Mouse (Mus musculus) spleen, adult 12 weeks (tissue): Measurements from ENCODE around the gene Arhgef15.
"Not testable (repeated sequence)": the region's sequence is repeated elsewhere in the genome, so short reads cannot be mapped to it uniquely, and the experiment has no call there.

Experiments
- DNase-seq: peaks from one replicate; pipeline ENCODE4 v3.0.0; 2022; ENCODE audit warnings: low spot score

The Arhgef15 gene

DNA sequence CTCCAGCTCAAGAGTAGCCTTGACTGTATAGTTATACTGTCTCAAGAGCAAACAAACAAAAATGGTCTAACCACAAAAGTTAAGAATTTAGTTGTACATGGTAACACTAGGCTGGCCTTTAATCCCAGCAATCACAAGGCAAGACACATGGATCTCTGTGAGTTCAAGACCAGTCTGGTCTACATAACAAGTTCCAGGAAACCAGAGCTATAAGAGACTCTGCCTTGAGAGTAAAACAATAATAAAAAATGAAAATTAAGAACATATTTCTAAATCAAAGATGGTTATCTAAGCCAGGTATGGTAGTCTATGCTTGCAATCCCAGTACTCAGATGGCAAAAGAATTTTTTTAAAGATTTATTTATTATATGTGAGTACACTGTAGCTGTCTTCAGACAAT is 7.8 kb upstream of the Arhgef15 start:
- DNase-seq: no peak

DNA sequence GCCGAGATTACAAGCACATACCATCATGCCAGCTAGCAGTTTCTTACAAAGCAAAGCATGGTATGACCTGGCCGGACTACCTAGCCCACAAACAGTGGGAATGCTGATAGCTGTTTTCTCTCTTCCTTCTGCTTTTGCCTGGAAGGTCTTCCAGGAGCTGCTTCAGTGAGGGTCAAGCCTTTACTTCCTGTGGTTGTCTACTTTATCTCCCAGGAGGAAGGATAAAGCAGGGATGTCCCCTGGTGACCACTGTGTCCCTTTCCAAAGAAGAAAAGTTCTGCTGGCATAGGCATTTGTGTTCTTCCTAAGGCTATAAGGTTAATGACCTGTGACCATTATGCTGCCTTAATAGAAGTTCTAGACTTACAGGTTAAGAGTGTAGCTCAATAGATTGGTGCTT is 6.1 kb upstream of the Arhgef15 start:
- DNase-seq: no peak

DNA sequence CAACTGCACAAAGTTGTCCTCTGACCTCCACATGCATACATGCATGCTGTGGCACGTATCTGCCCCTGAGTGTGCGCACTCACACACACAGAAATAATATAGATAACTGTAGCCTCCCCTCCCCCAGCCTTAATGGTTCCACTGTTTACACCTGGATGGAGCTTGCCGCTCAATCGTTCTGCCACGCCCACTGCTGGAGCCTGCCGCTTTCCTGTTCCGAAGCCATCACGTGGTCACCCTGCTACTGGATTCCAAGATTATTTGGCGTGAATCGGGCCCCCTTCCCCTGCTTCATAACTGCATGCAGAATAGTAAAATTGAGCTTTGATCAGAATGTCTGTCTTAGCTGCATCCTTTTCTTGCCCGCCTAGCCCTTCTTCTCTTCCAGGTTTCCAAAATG is 4.9 kb upstream of the Arhgef15 start:
- not testable (repeated sequence) for DNase-seq

DNA sequence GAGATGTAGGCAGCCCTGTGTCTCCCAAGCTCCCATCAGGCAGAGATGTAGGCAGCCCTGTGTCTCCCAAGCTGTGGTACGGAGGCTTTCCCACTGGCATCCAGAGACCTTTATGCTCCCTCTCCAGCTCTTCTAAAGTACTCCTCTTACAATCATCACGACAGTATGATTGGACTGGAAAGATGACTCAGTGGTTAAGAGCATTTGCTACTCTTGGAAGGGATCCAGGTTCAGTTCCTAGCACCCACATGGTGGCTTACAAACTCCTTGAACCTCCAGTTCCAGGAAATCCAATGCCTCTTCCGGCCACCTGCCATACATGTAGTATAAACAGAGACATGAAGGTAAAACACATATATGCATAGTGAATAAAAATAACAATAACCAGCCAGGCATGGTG is 4.3 kb upstream of the Arhgef15 start:
- no peak for DNase-seq

DNA sequence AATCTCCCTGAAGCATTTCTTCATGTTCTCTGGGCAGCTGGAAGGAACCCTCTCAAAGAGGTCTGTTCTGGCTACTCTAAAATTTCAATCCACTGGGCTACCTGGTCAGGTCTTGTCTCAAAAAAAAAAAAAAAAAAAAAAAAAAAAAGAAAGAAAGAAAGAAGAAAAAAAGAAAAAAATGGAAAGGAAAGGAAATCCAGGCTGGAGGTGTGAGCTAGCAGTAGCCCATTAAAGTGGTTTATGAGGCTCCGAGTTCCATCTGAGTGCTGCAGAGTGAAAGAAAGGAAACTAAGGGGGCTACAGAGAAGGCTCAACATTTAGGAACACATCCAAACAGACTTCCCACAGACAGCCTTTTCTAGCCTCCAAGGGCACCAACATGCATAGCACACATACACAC is 691 bp upstream of the Arhgef15 start:
- no peak for DNase-seq

DNA sequence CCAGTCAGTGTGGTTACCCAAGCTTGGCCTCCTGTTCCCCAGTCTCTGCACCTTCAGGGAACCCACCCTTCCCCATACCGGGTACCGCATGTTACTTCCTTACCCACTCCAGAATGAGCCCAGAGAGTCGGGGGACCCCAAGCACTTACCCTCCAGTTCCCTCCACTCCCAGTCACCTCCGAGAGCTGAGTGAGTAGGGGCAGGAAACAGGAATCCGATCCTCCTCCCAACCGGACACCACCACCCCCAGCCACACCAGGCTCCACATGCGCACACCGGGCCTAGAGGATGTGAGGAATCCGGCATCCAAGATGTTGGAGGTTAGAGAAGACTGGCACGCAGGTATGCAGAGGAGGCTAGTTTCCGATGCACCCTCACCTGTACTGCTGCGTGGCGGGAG is 583 bp downstream of the Arhgef15 start:
- DNase-seq: no peak

DNA sequence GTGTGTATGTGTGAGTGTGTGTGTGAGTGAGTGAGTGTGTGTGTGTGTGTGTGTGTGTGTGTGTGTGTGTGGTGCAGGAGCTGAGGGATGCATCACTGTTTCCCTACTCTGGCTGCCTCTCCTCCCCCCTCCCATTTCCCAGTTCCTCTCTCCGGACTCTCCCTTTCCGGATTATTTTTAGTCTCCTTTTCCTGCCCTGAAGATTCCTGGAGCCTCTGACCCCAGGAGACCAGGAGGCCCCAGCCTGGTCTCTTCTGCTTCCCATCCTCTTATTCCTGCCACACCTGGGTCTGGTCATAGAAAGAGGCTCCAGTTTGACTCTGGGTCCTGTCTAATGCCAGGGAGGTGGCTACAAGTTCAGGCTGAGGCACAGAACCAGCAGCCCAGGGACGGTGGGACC is 1.2 kb downstream of the Arhgef15 start:
- DNase-seq: no peak

DNA sequence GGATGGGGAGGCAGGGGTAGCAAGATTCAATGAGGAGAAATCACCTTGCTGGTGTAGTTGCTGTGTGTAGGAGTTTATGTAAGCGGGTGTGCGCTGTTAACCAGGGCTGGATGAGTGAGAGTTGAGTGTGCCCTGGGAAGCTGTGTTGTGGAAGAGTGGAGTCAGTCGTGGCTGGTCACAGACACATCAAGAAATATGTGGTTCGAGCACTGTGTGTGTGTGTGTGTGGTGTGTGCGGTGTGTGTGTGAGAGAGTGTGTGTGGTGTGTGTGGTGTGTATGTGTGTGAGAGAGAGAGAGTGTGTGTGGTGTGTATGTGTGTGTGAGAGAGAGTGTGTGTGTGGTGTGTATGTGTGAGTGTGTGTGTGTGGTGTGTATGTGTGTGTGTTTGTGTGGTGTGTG is 1.8 kb downstream of the Arhgef15 start:
- no peak for DNase-seq

DNA sequence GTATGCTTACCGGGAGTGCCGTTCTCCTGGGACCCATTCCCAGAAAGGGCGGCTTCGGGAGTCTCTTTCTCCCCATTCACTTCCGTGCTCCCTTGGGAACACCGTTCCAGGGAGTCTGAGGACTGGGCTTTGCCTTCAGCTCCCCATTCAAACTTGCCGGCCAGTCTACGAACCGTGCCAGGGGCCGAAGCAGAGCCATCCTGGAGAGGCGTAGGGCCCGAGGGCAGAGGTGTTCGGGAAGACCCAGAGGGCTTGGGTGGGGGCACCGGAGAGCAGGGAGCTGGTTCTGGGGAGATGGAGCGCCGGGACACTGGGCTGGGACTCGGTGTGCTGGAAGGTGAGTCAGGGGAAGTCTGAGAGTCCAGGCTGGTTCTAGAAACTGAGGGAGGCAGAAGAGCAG is 2.9 kb downstream of the Arhgef15 start:
- no peak for DNase-seq

DNA sequence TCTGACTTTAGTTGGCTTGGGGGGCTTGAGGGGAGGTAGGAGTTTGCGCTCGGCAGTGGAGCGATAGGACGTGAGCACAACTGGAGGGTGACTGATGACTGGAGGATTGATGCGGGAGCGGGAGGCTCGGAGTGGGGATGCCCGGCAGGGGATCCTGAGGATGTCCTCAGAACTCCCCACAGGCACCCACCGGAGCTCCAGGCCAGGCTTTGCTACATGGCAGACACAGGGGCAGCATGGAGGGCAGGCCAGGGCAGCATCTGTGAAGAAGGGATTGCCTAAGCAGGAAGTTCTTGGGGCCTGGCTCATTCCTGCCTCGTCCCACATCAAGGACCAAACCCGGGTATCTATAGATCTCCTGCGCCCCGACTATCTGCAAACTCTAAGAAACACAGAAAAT is 3.4 kb downstream of the Arhgef15 start:
- DNase-seq: no peak

DNA sequence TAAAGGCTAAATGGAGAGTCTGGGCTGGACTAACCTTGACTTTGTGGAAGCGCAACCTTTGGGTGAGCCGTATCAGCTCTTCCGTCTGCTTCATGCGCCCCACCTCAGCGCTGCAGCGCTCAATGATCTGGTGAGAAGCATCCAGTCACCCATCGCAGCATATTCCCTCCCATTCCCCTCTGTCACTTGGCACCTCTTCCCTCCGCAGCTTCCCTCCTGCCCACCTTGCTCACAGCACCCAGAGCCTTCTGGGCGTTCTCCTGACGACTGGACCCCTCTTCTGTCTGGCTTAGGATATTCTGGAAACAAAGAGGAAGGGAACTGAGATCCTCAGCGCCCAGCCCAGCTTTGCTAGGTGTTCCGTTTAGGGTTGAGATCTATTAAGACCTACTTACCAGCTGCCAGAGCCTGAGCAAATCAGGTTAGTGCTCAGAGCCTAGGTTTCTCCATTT is 9.7 kb downstream of the Arhgef15 start:
- DNase-seq: no peak

DNA sequence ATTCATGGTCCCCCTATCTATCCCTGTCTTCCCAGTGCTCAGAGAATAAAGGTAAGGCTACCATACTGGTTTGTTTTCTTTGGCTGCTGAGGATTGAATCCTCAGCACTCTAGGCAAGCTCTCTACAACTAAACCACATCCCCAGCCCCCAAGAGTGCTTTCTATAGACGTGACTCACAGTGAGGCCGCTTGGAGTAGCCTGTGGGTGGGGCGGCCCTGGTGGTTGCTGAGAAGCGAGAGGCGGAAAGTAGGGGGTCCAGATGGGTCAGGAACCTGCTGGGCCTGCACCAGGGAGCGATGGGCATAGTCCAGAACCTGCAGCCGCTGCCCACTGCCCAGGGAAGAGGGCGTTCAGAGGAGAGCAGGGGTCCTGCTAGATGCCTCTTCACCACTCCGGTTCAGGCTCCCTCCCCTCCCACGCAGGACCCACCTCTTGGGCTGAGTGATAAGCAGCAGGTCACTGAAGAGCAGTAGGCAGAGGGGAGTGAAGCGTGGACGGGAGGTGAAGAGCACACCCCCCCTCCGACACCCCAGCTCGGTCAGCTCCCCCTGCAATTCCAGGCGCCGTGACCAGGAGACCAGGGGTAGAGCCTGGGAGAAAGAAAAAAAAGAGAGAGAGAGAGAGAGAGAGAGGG is 10.4 kb downstream of the Arhgef15 start:
- no peak for DNase-seq

DNA sequence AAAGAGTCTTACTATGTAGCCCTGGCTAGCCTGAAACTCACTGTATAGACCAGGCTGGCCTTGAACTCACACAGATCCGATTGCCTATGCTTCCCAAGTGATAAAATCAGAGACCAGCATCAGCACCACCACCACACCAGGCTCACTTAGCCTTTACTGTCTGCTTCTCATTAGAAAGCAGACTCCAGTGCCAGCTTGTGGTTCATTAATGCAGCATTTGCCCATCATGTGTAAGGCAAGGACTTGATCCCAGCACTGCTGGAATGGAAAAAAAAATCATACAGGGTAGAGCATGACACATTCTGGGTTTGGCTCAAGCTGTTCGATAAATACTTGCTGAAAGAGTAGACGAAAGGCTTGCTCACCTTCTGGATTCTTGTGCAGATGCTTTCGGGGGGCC is 11.3 kb downstream of the Arhgef15 start:
- DNase-seq: no peak

DNA sequence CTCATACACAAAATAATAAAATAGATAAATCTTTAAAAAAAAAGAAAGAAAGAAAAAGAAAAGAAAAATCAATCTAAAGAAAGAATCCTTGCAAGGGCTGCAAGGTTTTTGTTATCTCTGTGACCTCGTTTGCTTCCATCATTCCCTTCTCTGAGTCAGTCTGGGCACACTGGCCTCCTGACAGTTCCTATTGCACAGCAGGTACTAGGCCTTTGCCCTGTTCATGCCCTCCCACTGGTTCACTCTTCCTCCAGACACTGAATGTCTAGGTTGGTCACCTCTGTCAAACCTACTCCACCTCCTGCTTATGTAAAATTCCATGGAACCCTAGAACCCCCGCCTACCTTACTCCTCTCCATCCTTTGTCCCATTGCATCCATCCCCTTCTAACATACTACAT is 12.0 kb downstream of the Arhgef15 start:
- DNase-seq: no peak

DNA sequence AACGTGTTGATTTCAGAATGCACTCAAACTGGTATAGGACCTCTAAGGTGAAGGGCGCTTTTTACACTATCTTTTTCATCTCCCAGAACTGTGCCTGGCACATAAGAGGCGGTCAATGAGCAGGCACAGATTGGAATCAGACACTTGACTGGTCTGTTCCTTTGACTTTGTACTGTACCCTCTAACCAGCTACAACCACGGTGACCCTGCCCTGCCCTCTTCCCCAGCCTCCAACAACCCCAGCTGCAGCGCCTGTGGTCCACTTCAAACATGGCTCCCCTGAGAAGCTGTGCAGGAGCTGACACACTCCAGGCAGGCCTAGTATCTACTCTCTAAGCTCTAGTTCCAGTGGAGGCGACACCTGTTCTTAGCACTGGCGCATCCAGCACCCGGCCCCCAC is 14.5 kb downstream of the Arhgef15 start:
- DNase-seq: no peak

DNA sequence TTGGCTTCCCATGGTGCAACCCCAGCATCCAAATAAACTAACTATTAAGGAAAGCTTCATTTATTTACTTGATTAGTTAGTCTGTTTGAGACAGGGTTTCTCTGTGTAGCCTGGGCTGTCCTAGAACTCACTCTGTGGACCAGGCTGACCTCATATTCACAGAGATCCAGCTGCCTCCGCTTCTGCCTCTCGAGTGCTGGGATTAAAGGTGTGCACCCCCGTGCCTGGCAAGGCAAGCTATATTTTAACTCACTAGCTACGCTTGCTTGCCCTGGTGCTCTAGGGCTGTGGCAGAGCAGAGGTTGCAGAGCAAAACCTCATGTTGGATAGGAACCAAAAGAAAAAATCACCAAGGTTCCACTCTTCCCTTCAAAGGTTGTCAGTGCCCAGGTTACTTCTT is 16.8 kb downstream of the Arhgef15 start:
- no peak for DNase-seq

DNA sequence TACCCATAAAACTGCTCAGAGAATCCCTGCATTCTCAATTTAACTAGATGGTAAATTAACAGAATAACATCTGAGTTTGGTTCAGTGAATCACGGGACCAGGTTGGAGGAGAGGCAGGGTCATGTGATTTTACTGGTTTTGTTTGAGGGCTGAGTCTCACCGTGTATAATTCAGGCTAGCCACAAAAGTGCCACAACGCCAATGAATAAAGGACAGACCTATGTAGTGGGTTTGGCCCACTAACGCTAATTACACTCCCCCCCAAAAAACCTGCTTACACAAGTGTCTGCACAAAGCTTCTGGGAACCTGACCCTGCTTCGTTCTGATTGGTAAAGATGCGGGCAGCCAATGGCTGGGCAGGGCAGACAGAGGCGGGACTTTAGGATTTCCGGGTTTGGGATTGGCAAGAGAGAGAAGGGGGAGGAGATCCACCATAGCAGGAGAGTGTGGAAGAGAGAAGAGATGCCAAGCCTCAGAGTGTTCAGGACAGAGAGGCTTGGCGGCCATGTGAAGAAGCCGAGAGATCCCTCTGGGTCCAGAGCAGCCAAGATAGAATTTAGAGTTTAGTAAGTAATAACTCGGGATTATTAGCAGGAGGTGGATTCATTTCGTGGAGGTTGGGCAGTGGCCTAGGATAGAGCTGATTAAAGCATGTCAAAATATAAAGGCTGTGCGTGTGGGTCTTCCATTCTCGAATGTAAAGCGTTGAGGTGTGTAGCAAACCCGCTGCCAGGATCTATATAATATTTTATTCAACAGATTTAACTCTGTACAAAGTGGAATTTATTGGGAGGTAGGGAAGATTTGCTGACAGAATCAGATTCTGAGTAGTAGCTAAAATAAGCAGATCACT is 17.6 kb downstream of the Arhgef15 start:
- peak; percentile 67 for DNase-seq

DNA sequence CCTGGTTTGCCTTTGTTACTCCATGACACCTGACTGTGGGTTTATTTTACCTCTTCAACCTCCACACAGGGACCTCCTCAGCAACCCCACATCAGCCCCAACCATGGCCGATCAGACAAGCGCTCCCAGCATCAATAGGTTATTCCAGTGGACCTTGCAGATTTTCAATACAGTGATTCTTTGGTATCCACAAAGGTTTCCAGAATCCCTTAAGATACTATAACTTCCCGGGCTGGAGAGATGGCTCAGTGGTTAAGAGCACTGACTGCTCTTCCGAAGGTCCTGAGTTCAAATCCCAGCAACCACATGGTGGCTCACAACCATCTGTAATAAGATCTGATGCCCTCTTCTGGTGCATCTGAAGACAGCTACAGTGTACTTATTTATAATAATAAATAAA is 20.3 kb downstream of the Arhgef15 start:
- DNase-seq: not testable (repeated sequence)

DNA sequence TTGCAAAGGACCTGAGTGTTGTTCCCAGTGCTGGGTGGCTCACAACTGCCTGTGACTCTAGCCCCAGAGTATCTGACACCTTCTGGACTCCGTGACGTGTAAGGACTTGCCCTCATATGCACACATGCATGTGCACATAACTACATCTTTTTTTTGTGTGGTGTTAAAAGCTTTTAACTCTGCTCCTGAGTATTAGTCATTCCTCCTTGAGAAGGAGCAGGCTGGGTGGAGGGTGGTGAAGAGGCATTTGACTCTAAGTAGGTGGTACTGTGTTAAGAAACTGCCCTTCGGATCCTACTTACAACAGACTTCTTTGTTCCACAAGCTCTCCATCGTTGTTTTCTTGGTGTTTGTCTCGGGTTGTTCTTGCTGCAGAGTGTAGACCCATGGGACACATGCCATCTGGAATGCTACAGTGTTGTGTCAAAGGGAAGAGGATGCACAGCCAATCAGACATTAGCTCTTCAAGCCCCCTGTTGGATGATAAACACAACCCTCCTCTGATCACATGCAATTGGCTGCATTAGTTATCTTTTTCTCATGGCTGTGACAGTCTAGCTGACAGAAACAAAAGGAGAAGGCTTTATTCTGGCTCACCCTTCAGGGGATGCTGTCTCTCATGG is 23.3 kb downstream of the Arhgef15 start:
- no peak for DNase-seq

DNA sequence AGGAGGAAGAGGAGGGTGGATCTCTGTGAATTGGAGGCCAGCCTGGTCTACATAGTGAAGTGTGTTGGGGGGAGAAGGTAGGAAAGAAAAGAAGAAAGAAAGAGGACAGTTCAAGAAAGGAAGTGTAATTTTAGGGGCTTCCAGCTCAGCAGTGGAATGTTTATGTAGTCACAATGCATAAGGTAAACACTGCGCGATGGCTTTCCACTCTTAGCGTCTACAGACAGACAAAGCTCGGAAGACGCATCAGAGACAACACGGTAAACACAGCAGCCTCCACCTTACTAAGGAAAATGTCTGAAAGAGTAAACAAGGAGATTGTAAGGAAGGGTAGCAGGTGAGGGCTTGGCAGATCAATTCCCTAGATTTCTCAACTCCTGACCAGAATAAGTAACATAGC is 27.3 kb downstream of the Arhgef15 start:
- no peak for DNase-seq

DNA sequence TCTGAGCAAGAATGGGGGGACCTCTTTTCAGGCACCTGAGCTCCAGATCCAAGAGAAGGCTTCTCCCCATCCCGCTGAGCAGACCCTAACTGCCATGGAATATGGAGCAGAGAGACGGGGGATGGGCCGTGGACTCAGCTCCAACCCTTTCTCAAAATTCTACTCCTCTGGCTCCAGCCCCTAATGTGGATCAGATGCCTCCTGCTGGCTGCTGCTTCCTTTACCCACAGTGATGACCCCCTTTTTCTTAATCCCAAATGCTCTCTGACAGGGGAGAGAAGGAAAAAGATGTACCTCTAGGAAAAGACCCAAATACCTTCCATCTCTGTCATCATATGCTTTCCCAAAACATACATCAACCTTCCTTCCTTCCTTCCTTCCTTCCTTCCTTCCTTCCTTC is 30.3 kb downstream of the Arhgef15 start, which contains the start of gene Odf4:
Gene Odf4 (minus strand): TSS at position 101 of the 400 bp plus-strand sequence.
- DNase-seq: no peak

DNA sequence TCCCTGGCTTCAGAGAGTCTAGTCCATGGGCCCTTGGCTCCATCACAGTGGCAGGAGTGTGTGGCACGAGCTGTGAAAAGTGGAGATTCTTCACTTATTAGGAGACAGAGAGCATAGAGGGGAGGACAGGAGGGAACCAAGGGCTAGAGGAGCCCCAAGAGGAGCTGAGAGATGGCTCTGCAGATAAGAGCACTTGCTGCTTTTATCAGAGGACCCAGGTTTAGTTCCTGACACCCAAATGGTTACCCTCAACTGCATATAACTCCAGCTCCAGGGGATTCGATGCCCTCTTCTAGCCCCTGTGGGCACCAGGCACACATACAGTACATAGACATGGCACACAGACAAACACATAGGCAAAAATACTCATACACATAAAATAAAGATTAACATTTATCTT is 32.5 kb downstream of the Arhgef15 start:
- DNase-seq: no peak

DNA sequence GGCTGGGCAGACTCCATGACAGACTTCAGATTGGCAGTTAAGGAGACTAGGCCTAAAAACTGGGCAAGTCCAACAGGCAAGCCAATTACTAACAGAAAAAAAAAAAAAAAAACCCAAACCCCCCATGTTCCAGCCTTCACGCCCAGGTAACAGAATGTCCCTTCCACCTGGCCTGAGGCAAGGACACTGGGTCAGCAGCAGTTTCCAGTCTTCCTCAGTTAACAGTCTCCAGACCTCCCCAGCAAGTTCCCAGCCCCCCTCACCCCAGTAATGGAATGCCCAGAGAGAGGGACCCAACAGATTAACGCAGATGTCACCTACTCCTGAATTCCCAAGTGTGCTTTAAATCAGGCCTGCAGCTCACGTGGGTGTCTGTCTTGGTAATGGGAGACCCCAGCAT is 34.1 kb downstream of the Arhgef15 start:
- DNase-seq: no peak
